Mouse (Mus musculus): ENCODE measurements around the gene Baiap2l1.

GRCm38 (mm10) chr5:144313335-144313734 is 44.6 kb downstream of the Baiap2l1 start:
- TF ChIP-seq CTCF (IDR thresholded peaks at IDR 0.05; ENCODE audit: borderline replicate concordance, control insufficient read depth, extremely low read depth, insufficient read depth, low read length, poor library complexity): no peak
- TF ChIP-seq POLR2A (IDR thresholded peaks at IDR 0.05; ENCODE audit: control insufficient read depth, extremely low read depth, insufficient read depth, low read length, poor library complexity): no peak

Data from thymus, adult 2 months (tissue).